Mouse (Mus musculus) lung, embryonic 15.5 days (tissue): Measurements from ENCODE around the gene Tmub2. TPM values are rescaled to one million over a fixed set of nuclear protein-coding genes. Genes with fewer than 3 reads are reported as not detected.

Source experiments
- ATAC-seq: fragments of 200-750 bp; cut with Nextera tagmentation; 2 replicates; pipeline ENCODE4 v1.8.0; 2017; ENCODE audit warnings: moderate number of reproducible peaks, borderline replicate concordance; ENCODE audit not compliant: low FRiP score, low TSS enrichment; ENCODE audit errors: extremely low read depth
- H3K27ac ChIP-seq: fragments of 300-500 bp; sonication (generic); 2 replicates; pipeline ENCODE4 v1.5.1; 2015; ENCODE audit warnings: moderate library complexity, mild to moderate bottlenecking, inconsistent platforms
- H3K27me3 ChIP-seq: fragments of 300-500 bp; sonication (generic); 2 replicates; pipeline ENCODE4 v1.6.1; 2015; ENCODE audit warnings: inconsistent platforms
- H3K36me3 ChIP-seq: fragments of 300-500 bp; sonication (generic); 2 replicates; pipeline ENCODE4 v1.6.1; 2015; ENCODE audit warnings: inconsistent platforms
- H3K4me1 ChIP-seq: fragments of 300-500 bp; sonication (generic); 2 replicates; pipeline ENCODE4 v1.6.1; 2015; ENCODE audit warnings: inconsistent platforms
- H3K4me2 ChIP-seq: fragments of 300-500 bp; sonication (generic); 2 replicates; pipeline ENCODE4 v1.6.1; 2015; ENCODE audit warnings: inconsistent platforms, mild to moderate bottlenecking, moderate library complexity
- H3K4me3 ChIP-seq: fragments of 300-500 bp; sonication (generic); 2 replicates; pipeline ENCODE4 v1.5.1; 2015; ENCODE audit warnings: mild to moderate bottlenecking, inconsistent platforms
- H3K9ac ChIP-seq: fragments of 300-500 bp; sonication (generic); 2 replicates; pipeline ENCODE4 v1.6.1; 2015; ENCODE audit warnings: inconsistent platforms
- H3K9me3 ChIP-seq: fragments of 300-500 bp; sonication (generic); 2 replicates; pipeline ENCODE4 v1.6.1; 2016; ENCODE audit warnings: inconsistent platforms
- WGBS: fragments of 180-500 bp; shearing (Covaris S2); methylation state at CpG from one replicate; pipeline ENCODE4 v1.1.7; 2015; 5-methylcytosine and 5-hydroxymethylcytosine counted together
- polyA plus RNA-seq: library from polyadenylated mRNA; unstranded; fragments of >200 nt; fragmentation: Nextera tagmentation; extraction: Ambion mirVana; gene quantifications from 2 replicates; pipeline ENCODE4 v1.2.1, GENCODE M21; 2015

Tmub2 gene
- polyA plus RNA-seq, 1 experiment from 2014 or later, result 51.4 TPM

DNA sequence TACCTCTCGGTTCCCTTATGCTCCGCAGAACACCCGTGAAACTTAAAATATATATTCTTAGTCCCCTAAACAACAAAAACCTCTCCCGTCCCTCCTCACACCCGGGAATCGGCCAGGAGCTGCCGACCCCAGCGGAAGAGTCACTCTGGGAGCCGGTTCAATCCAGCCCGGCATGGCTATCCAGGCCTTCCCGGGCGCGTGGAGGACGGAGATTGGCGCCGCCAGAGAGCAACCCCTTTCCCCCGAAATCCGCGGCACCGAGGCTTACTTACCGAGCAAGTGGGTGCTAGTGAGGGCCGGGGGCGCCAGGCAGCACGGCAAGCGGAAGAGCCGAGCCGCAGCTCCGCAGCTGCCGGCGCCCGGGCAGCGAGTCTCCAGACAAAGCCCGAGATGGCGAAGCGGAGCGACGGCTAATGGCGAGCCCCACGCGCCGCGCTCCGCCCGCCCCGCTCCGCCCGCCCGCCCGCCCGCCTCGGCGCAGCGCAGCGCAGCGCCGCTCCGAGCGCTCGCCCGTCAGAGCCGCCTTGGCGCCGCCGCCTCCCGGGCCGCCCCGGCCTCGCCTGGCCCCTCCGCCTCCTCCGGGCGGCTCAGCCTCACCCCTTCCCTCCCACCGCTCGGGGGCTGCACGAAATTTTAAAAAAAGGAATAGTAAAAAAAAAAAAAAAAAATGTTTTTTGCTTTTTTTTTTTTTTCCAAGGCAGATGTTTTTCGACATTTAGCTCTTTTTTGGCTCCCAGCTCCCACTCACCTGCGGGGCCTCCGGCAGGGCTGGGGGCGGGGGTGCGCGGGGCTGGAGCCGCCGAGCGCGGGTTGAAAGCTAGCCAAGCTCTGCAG, 34.1 kb downstream of the Tmub2 start:
- Histone ChIP-seq H3K4me1 (peaks cover 31% of the 10 kb centered on the region), H3K4me2 (peak overlapping the region; percentile 90), H3K27ac (peak overlapping the region; percentile 99), H3K36me3 (peaks cover 13% of the 10 kb centered on the region), H3K27me3 (no peaks in the 10 kb centered on the region), H3K9me3 (no peaks in the 10 kb centered on the region), H3K9ac (peak overlapping the region; percentile 100), H3K4me3 (peak overlapping the region; percentile 99)
- under 1% methylated on average over 70 of the region's 84 CpGs for WGBS
- peak; percentile 21; the same call in 1 of the 2 replicates for ATAC-seq

DNA sequence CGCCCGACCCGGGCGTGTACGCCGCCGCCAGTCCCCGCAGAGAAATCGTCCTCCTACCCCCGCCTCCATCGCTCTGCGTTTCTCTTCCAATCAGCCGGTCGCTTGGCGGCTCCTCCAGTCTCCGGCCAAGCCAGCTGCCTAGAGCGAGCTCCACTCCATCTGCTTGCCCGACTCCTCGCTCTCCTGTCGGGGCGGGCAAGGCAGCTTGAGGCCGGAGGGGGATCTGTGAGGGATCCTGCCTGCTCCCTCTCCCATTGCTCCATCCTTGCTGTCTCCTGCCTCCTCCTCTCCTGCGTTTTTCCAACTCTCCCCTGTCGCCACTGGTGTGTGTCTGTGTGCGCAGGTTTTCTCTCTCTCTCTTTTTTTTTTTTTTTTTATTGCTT, 34.7 kb downstream of the Tmub2 start, which contains the start of gene Ubtf:
TSS of gene Ubtf (minus strand) at position 333 of the 383 bp plus-strand sequence.
- H3K27me3 ChIP-seq, result no peaks in the 10 kb centered on the region
- peak within 1 kb of the TSS; percentile 99 for H3K4me3 ChIP-seq
- H3K4me1 ChIP-seq, result peaks cover 31% of the 10 kb centered on the region
- WGBS, result under 1% methylated on average over 25 of the region's 25 CpGs
- peak within 1 kb of the TSS; percentile 100 for H3K9ac ChIP-seq
- peak within 1 kb of the TSS; percentile 99 for H3K27ac ChIP-seq
- H3K9me3 ChIP-seq, result no peaks in the 10 kb centered on the region
- peak within 1 kb of the TSS; percentile 90 for H3K4me2 ChIP-seq
- ATAC-seq, result no peak; the same call in 1 of the 2 replicates
- peaks cover 7% of the 10 kb centered on the region for H3K36me3 ChIP-seq

DNA sequence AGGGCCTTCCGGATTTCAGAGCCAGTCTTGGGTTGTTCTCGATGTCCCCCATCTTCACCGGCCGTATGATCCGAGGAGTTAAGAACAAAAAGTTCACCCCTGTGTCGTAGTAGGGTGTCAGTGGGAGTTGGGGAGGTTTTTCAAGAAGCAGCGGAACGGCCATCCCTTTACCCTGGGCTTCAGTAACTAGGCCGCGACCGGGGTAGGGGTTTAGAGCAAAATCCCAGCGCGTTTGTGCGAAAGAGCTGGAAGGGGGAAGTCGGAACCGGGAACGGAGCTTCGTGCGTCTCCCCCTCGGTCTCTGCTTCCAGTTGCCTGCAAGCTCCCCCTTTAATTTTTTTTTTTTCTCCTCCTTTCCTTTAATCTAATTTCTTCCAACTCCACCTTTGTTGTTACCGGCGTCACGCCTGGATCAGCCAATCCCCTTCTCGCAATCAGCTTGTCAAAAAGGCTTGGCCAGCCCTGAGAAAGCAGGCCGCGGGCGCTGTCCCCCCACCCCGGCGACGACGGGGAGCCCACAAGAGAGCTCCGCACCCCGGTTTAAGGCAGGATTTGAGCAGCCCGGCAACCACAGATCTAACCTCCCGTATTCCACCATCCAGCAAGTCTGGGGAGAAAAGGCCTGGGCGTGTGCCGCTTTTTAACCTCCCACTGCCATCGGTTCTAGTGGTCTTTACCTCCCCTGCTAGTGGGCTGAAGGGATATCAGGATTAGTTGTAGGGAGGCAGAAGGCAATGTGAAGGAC, 35.4 kb downstream of the Tmub2 start:
- WGBS, result under 1% methylated on average over 38 of the region's 38 CpGs
- peak overlapping the region; percentile 99 for H3K4me3 ChIP-seq
- H3K9ac ChIP-seq, result peak overlapping the region; percentile 100
- no peaks in the 10 kb centered on the region for H3K27me3 ChIP-seq
- ATAC-seq, result no peak
- H3K9me3 ChIP-seq, result no peaks in the 10 kb centered on the region
- peaks cover 31% of the 10 kb centered on the region for H3K4me1 ChIP-seq
- peaks cover under 1% of the 10 kb centered on the region; the same call in 1 of the 2 replicates for H3K36me3 ChIP-seq
- H3K4me2 ChIP-seq, result peak overlapping the region; percentile 90
- peak overlapping the region; percentile 99 for H3K27ac ChIP-seq

DNA sequence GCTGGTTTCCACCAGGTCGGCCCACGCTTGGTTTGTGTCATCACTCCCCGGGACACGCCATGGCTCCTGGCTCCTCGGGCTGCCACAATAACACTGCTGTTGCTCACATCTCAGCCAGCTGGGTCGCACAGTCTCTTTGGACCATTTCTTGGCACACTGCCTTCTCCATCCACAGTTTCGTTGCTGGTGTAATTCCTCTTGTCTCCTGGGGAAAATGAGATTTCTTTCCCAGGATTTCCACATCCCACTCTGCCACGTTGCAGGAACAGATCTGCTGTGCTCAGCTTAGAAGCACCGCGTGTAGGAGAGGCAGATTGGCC, 35.9 kb downstream of the Tmub2 start:
- ATAC-seq, result no peak
- 12% methylated on average over 10 of the region's 10 CpGs for WGBS
- Histone ChIP-seq H3K4me2 (peak overlapping the region; percentile 90), H3K27me3 (no peaks in the 10 kb centered on the region), H3K4me3 (peak overlapping the region; percentile 99), H3K9ac (peak overlapping the region; percentile 100), H3K36me3 (no peaks in the 10 kb centered on the region), H3K27ac (peak overlapping the region; percentile 99), H3K4me1 (peaks cover 26% of the 10 kb centered on the region), H3K9me3 (no peaks in the 10 kb centered on the region)

DNA sequence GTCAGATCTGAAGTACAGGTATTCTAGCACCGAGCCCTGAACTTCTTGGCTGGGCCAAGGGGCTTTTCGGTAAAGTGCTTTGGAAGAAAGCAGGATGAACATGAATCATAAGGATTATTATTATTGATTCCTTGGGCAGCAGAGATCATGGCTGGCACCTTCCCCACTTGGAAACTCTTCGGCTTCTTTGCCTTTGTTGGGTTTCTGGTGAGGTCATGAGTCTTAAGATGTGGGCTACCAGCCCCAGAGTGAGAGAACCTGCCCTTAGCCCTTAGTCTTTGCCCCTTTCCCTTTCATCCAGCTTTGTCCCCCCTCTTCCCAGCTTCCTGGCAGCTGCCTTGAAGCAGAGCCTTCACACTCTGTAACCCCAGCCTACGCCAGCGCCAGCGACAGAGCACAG, 37.2 kb downstream of the Tmub2 start:
- Histone ChIP-seq H3K4me3 (no peak overlapping the region), H3K9me3 (no peaks in the 10 kb centered on the region), H3K27me3 (no peaks in the 10 kb centered on the region), H3K4me2 (no peak overlapping the region), H3K9ac (no peak overlapping the region), H3K4me1 (peaks cover 17% of the 10 kb centered on the region; the same call in 1 of the 2 replicates), H3K27ac (no peak overlapping the region), H3K36me3 (no peaks in the 10 kb centered on the region)
- 75% methylated on average over 6 of the region's 6 CpGs for WGBS
- no peak for ATAC-seq

DNA sequence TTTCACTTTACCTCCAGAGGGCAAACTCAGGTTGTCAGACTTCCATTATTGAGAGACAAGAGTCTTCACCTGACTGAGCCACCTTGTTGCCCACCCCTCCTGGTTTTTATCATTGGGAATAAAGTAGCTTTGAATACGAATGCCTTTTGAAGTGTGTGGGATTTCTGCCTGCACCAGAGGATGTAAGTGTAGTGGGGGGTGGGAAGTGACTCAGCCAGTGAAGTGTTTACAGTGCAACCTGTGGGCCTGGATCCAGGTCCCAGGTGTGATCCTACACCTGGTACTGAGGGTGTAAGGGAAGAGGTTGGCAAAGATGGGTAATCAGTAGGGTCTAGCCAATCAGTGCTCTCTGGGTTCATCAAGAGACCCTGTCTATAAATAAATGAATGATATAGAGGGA, 38.8 kb downstream of the Tmub2 start:
- Histone ChIP-seq H3K4me2 (no peak overlapping the region), H3K27ac (no peak overlapping the region), H3K9ac (no peak overlapping the region), H3K4me1 (peaks cover 17% of the 10 kb centered on the region; the same call in 1 of the 2 replicates), H3K9me3 (no peaks in the 10 kb centered on the region), H3K36me3 (no peaks in the 10 kb centered on the region), H3K4me3 (no peak overlapping the region), H3K27me3 (no peaks in the 10 kb centered on the region)
- ATAC-seq, result no peak
- 39% methylated on average over 1 of the region's 1 CpGs for WGBS

DNA sequence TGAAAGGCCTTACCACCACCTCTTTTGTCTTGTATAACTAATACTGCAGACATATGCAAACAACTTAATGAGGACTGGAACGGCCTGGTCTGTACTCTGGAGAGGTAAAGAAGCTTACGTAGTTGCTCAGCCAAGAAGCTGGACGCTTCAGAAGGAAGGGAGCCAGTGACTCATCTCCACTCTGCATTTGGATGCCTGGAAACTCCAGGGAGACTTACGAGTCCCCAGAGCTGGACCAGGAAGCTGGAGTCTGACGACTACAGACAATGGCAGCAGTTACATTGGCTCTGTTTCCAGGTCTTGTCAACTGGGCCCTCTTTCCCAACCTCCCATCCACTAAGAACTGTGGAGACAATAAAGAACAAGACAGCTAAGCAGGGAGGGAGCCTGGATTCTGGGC, 42.5 kb downstream of the Tmub2 start:
- H3K4me3 ChIP-seq, result no peak overlapping the region
- H3K4me2 ChIP-seq, result no peak overlapping the region
- H3K9ac ChIP-seq, result no peak overlapping the region
- no peaks in the 10 kb centered on the region for H3K27me3 ChIP-seq
- no peak for ATAC-seq
- 0 out of 2 replicates have a peak, but pooled peaks cover 9% of the 10 kb centered on the region for H3K4me1 ChIP-seq
- H3K27ac ChIP-seq, result no peak overlapping the region
- 48% methylated on average over 5 of the region's 5 CpGs for WGBS
- H3K36me3 ChIP-seq, result no peaks in the 10 kb centered on the region
- no peaks in the 10 kb centered on the region for H3K9me3 ChIP-seq

DNA sequence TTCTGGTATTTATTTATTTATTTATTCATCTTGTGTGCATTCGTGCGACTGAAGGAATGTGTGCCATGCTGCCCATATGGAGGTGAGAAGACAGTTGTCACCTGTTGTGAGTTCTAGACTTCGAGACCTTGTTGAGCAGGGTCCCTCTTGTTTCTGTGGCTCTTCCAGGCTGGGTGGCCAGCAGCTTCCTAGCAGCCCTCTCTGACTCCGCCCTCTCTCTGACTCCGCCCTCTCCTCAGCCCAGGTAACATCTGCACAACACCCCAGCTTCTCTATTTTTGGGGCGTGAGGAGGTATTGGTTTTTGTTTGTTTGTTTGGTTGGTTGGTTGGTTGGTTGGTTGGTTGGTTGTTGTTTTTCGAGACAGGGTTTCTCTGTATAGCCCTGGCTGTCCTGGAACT, 43.1 kb downstream of the Tmub2 start:
- no peaks in the 10 kb centered on the region for H3K9me3 ChIP-seq
- no peak overlapping the region for H3K4me2 ChIP-seq
- ATAC-seq, result no peak
- H3K36me3 ChIP-seq, result no peaks in the 10 kb centered on the region
- H3K27me3 ChIP-seq, result no peaks in the 10 kb centered on the region
- H3K4me3 ChIP-seq, result no peak overlapping the region
- H3K9ac ChIP-seq, result no peak overlapping the region
- 65% methylated on average over 7 of the region's 7 CpGs for WGBS
- H3K4me1 ChIP-seq, result 0 out of 2 replicates have a peak, but pooled peaks cover 9% of the 10 kb centered on the region
- no peak overlapping the region for H3K27ac ChIP-seq

DNA sequence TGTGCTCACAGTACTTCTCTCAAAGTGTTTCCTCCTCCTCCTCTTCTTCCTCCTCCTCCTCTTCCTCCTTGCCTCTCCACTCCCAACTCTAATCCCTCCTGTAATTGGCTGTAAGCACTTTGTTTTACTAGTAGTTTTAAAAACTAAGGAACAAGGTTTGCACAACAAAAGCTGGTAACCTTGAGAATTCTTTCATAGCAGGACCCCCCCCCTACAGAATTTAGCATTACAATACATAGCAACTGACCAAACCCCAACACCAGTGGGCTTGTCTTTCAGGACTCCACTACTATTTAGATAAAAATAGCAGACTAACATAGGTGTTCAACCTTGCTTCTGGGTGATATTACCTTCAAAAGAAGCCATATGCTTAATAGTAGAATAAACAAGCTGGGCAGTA, 44.8 kb downstream of the Tmub2 start:
- no peak overlapping the region for H3K4me3 ChIP-seq

DNA sequence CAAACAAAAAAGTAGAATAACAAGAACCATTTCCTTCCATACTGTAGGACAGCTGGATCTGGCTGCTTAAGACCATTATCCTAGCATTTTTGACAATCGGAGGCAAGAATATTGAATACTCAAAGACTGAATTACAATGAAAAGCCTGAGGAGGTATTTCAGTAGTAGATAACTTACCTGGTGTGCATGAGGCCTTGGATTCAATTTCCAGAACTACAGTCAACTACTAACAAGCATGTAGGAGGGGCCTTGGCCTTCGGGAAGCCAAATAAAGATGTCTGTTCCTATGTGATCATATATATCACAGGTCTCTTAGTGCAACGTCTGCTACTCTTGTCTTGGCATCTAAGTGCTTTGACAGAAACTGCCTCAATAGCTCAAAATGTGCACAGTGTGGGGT, 45.3 kb downstream of the Tmub2 start:
- Histone ChIP-seq H3K36me3 (no peaks in the 10 kb centered on the region), H3K9ac (no peak overlapping the region), H3K27me3 (no peaks in the 10 kb centered on the region), H3K4me1 (no peaks in the 10 kb centered on the region), H3K9me3 (no peaks in the 10 kb centered on the region), H3K27ac (no peak overlapping the region), H3K4me3 (no peak overlapping the region), H3K4me2 (no peak overlapping the region)
- 70% methylated on average over 3 of the region's 3 CpGs for WGBS
- ATAC-seq, result no peak

More for the DNA sequence above, 44.8 kb downstream of the Tmub2 start:
- Histone ChIP-seq H3K9me3 (no peaks in the 10 kb centered on the region), H3K4me1 (no peaks in the 10 kb centered on the region), H3K9ac (no peak overlapping the region), H3K27ac (no peak overlapping the region), H3K27me3 (no peaks in the 10 kb centered on the region), H3K4me2 (no peak overlapping the region), H3K36me3 (no peaks in the 10 kb centered on the region)
- no peak for ATAC-seq

DNA sequence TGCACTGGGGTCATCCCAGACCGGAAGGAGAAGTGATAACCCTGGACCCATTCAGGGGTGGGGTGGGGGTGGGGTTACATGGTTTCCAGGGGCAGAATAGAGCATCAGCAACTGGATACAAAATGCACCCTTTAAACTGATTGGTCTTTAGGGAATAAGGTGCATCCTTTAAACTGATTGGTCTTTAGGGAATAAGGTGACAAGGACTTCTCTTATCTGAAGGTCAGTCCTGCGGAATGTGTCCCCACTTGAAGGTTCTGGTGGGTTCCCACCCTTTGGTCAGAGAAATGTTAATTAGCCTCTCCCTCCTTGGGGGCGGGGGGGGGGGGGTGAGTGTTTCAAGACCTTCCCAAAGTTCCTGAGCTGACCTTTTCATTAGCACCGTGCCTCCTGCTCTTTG, 47.1 kb downstream of the Tmub2 start:
- Histone ChIP-seq H3K4me1 (peaks cover 4% of the 10 kb centered on the region; the same call in 1 of the 2 replicates), H3K9me3 (no peaks in the 10 kb centered on the region), H3K36me3 (no peaks in the 10 kb centered on the region), H3K9ac (no peak overlapping the region), H3K4me2 (no peak overlapping the region), H3K27me3 (no peaks in the 10 kb centered on the region), H3K4me3 (no peak overlapping the region), H3K27ac (no peak overlapping the region)
- WGBS, result 36% methylated on average over 4 of the region's 4 CpGs
- ATAC-seq, result no peak

DNA sequence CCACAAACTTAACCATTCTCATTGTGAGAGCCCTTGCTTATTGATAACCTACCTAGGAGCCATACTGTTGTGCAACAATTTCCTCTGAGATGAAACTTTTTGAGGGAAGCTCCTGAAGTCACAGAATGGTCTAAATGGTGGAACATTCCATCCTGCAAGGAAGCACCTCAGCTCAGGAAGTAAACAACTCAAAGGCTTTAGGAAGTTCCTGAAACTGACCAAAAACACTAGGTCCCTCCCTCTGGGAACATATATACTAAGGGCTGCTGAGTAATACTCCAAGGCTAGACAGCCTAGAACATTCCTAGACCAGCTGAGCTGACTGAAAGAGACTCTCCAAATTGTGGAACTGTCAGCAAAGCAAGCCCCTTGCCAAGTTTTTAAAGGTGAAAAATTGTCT, 48.3 kb downstream of the Tmub2 start:
- Histone ChIP-seq H3K4me3 (no peak overlapping the region), H3K27ac (no peak overlapping the region), H3K4me1 (peaks cover 9% of the 10 kb centered on the region; the same call in 1 of the 2 replicates), H3K27me3 (no peaks in the 10 kb centered on the region), H3K9me3 (no peaks in the 10 kb centered on the region), H3K36me3 (no peaks in the 10 kb centered on the region), H3K4me2 (no peak overlapping the region), H3K9ac (no peak overlapping the region)
- ATAC-seq, result no peak
